Mouse (Mus musculus) retina, postnatal 1 day (tissue): ENCODE results near the gene Dlst.
"Not testable (repeated sequence)": the region's sequence is repeated elsewhere in the genome, so short reads cannot be mapped to it uniquely, and the experiment has no call there.

Experiments
- DNase-seq: peaks from one replicate; pipeline ENCODE4 v3.0.0-alpha.2; 2012

The Dlst gene

DNA sequence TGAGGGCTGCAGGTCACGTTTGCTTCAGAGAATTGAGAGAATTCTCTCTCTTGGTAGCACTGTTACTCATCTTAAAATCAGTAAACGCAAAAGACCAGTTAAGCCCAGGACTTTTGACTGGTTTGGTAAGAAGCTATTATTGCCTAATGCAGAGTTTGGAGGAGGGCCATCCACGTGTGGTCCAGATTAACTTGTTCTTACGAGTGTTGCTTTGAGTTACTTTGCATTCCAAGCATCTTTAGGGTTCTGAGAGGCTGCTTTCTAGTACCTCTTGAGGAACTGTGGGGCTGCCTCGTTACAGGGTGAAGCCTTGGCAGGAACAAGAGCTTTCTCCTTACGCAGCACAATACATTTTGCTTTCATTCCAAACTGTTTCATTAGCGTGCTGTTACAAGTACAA is 5.0 kb downstream of the Dlst start:
- DNase-seq = no peak

DNA sequence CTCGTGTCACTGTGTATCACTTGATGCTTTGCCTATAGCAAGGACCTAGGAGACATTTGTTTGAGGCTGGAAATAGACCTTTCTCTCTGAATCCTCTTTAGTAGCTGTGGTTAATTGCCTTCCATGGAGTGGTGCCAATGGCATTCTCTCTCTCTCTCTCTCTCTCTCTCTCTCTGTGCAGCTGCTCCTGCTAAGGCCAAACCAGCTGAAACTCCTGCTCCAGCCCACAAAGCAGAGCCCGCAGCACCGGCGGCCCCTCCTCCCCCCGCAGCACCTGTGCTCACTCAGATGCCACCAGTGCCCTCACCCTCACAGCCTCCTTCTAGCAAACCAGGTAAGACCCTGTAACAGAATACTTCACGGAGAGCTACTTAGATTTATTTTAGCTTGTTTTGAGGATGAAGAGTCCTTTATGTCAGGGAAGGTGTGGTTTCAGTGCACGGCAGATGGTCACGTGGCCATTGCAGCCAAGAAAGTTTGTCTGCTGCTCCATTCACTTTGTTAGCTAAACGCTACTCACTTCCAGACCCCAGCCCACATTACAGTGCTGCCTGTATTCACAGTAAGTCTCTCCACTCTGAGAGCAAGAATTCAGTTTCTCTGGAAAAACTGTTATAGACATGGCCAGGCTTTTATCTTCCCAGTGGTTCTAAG is 11.3 kb downstream of the Dlst start:
- DNase-seq = no peak

DNA sequence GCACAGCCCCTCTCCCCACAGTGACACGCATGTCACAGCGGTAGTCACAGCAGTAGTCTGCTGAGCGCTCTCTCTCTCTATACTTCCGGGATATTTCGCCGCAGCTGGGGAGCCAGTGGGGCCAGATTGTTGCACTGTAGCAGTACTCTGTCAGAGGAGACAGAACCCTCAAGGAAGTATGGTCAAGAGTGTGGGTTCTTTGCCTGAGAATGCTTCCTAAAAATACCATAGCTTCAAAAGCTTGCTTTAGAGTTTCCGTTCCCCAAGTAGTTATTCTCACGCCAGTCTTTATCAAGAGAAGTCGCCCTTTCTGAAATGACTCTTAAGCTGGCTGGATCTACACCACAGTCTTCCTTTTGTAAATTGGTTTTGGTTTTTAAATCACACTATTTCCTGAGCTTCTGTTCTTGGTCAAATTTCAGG is 12.5 kb downstream of the Dlst start:
- DNase-seq = no peak

DNA sequence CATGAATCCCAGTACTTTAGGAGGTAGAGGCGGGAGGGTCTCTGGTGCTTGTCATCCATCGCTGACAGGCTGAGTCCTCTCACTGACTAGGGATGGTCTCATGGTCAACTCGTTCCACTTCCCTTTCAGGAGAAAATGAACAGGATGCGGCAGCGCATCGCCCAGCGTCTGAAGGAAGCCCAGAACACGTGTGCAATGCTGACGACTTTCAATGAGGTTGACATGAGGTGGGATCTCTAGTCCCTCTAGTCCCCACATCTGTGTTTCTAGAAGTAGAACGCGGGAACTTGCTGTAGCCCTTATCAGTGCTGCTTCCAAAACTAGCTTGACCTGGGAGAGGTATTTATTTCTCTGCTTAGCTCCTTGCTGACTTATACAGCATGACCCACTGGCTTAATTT is 13.0 kb downstream of the Dlst start:
- no peak for DNase-seq

DNA sequence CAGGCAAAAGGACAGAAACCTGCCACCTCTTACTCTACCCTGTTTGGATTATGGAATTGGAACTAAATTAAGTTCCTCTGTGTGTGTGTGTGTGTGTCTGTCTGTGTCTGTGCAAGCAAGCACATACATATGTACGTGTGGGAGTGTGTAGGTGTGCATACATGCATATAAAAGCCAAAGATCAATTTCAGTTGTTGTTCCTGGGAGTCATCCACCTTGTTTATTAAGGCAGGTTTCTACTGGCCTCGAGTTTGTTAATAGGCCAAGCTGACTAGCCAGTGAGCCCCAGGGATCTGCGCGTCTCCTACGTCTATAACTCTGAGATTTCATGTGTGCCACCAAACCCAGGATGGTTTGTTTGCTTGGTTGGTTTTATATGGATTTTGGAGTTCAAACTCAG is 14.1 kb downstream of the Dlst start:
- no peak for DNase-seq

DNA sequence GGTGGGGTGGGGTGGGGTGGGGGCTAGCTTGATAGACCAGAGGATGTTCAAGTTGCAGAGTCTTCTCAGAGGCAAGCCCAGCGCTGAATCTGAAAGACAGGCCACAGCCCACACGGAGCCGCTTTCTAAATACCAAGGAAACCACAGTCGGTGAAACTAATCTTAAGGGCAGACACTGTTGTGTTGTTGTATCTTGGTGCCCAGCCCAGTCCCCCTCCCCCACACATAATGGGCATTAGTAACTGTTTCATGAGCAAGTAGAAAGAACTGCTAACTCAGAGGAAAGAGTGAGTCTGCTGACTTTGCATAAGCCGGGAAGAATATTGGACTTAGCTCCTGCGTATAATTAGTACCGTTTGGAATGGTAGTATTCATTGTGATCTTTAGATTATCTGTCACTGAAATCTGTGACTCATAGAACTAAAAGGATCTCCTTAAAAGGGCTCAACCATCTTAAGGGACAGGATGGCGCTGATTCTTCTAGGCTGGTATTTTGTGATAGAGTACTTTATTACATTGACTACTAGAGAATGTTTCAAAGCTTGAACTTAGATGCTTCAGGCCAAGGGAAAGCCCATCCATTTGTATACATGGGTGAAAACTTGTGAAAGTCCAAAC is 16.5 kb downstream of the Dlst start:
- DNase-seq = no peak

DNA sequence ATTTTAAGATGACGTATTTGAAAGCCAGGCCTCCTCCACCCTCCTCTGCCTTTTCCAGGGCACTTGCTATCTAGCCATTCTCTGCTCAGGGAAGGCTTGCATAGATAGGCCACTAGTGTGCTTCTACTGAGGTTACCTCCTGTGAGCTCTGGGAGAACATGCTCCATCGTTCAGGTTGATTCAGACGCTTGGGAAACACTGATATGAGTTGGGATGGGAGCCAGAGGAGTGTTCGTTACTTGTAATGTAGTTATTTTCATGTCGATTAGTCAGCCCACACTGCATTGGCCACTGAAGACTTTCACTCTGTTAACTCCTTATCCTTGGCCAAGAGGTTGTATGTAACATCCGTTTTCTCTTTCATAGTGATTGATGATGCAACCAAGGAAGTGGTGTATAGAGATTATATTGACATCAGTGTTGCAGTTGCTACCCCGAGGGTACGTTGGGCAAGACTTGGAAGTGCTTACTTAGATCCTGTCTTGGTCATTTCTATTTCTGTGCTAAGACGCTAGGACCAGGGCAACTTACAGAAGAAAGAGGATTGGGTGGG is 18.9 kb downstream of the Dlst start:
- DNase-seq = no peak

DNA sequence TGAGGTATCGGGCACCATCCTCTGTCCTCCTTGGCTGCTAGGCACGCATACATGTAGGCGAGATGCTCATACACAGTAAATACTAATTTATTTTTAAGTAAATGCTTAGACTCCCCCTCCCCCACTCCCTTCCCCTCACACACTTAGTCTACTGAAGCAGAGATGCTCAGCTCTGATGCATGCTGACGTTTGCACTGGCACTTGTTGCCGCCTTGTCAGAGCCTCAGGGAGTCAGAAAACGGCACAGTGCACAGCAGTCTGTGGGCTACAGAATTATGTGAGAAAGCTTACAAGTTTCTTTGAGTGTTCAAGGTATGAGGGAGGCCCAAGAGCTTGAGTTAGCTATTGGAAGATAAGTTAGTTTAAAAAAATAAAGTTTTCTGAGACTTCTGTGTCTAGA is 20.7 kb downstream of the Dlst start:
- DNase-seq = no peak

DNA sequence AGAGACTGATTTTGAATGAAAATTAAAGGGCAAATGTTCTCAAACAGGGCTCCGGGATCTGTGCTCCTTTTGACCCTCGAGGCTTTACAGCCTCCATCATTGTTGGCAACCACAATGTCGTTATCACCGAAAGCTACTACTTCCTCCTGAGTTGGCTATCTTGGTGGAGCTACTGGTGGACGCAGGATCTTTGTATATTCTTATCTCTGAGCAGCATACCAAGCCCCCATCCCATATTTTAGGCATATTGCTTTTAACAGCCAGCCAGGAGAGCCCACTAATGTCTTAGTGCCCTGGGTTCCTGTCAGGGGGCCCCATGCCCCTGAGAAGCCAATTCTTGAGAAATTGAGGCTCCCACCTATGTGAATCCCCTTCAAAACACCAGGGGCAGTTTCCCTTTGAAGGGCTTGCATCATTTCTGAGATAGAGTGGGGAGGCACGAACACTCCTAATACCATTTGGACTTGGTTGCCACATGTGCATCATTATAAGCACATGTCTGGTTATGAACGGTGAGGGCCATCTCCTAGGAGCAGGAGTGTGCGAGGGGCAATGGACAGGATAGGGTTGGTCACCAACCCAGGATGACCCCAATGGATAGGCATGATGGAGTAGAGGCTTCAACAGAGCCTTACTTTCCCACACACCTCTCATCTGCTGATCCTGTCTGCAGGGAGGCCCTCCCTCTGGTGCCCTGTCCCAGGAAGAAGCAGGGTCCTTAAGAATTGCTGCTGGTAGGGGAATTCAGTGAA is 23.6 kb downstream of the Dlst start:
- DNase-seq = no peak

DNA sequence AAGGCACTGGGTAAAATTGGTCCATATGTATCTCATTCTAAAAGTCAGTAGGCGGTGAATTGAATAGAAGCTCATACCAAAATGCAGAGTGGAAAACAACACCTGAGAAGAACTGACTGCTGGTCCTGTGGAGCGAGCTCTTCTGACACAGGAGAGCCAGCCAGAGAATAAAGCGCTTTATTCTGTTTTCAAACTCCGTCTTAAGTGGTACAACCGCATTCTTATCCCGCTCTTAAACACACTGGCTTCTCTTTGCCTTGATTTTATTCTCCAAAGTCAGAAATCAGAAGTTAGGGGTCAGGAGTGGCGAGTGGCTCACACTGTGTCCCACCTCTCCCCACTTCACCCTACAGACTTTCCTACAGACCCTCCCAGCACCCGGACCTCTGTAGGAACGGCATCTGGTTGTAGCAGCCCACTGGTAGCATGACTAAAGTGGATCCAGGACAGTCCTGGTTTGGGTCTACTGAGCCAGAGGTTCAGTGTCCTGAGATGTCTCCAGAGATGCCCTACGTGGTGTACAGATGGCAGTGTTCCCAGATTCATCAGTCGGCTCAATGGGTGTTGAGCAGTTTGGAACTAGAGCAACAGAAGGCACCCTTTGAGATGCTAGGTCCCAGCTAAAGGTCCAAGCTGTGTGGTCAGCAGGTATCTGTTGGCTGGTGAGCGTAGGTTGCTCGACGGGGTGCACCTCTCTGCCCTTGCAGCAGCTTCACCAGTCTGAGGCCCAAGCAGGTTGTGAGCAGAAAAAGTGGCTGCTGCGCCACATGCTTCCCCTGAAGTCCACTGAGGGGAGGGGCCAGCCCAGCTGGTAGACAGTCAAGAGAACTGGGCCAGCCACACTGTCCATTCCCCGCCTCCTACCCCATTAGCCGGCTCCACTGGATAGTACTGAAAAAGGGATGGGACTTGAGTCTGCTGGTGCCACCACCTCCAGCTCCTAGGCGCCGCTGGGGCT is 25.2 kb downstream of the Dlst start:
- peak; percentile 43 for DNase-seq

DNA sequence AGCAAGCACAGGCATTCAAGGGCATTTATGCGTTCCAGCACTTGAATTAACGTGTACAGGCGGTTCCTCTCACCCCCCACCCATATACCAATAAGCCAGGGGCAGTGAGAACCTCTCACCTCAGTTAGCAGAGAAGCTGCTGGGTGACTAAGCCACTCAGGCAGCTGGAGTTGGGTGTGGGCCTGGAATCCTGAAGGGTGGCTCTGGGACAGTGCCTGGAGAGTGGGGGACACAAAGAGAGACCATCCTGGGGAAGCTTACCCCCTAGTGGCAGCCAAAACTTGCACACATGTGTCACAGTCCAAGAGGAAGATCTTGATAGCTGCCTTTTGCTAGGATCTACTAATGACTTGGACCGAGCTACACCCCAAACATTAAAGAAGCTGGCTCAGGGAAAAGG is 26.0 kb downstream of the Dlst start:
- DNase-seq = no peak

DNA sequence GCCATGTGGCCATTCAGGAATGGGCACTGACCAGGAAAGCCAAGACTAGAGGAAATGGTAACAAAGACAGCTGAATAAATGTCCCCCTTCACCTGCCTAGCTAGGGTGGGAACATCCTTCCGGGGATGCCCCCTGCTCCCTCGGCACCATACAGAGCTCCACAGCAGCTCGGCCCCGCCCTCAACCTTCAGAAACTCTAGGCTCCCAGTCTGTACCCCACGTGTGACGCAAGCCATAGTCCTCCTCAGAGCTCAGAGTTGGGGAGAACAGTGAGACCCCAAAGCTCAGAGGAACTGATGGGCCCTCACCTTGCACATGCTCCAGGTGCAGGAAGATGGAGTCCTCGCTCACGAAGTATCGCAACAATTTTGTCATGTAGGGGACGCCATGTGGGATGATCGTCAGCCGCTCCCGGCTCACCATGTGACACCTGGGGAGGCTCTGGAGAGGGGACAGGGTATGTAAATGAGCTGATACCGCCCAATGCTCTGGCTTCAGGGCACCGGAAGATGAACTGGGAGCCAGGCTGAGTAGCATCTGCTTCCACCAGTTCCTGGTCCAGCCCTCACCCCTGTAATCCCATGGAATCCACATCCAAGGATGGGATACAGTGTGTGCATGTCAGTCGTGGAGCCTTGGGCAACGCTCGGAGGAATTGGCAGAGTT is 29.5 kb downstream of the Dlst start:
- no peak for DNase-seq

DNA sequence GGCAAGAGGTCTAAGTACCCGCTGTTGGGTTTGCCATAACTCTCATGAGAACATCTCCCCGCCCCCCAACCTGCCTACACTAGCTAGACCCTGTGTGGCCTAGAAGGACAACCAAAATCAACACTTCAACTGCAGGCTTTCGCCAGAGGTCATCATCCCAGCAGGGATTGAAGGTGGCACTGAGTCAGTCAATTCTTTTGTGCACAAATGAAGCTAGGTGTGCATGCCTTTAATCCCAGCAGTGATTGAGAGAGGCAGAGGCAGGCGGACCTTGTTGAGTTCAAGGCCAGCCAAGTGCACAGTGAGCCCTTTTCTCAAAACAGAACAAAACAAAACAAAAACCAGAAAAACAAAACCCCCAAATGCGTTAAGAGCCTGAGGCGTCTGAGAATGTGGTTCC is 30.5 kb downstream of the Dlst start:
- DNase-seq = no peak

DNA sequence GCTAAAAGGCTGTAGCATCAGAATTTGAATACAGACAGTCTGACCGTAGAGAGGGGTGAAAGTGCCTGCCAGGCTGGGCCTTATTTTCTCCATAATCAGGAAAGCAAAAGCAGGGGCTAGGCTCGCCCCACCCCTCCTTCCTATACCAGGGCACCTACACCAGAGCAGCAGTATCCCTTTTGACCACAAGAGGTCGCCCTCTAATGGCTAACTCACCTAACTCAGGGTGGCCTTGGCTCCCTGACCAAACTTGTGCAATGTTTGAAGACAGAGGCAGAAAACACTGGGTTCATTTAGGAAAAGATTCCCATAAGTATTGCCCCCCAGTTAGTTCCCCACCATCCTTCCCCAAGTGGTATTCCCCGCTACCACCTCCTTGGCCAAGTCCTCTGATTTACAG is 32.2 kb downstream of the Dlst start:
- peak; percentile 87 for DNase-seq

DNA sequence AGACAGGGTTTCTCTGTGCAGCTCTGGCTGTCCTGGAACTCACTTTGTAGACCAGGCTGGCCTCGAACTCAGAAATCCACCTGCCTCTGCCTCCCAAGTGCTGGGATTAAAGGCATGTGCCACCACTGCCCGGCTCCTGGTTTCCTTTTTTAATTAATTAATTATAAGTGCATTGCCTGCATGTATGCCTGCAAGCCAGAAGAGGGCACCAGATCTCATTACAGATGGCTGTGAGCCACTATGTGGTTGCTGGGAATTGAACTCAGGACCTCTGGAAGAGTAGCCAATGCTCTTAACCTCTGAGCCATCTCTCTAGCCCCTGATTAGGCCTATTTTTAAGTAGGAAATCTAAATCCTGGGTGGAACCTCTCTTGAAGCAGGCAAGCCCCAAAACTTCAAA is 33.6 kb downstream of the Dlst start:
- DNase-seq = not testable (repeated sequence)

DNA sequence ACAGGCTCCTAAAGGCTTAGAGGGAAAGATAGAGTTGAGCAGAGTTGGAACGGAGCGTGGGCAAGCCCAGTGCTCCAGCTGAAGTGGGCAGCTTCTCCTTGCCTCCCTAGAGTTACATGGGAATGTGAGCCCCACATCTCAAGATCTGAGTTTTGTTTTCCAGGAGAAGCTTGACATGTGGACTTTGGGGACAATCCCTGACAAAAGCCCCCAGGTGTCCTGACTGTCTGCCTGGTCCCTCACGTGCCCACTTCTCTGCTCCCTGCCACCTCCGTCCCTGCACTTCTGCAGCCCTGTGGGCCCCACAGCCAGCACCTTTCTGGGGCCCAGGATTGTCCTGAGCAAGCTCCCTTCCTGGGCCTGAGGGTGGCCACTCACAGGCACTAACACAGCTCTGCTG is 34.2 kb downstream of the Dlst start:
- no peak for DNase-seq

DNA sequence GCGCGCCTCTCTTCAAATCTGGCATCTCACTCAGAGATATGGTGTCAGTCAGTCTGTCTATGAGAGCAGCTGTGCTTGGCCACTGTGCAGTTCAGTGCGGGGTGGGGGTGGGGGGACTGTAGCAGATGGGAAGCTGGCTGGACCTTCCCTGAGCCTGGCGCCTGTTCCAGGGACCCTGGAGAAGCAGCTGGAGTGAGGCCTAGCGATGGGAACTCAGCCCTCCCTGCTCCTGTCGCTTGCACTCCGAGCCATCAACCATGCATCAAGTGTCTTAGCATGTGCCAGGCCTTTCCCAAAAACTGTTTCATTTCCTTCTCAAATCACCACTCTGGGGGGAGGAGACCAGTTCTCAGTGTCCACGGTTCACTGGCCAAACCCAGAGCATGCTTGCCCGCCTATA is 35.0 kb downstream of the Dlst start:
- DNase-seq = peak; percentile 44

DNA sequence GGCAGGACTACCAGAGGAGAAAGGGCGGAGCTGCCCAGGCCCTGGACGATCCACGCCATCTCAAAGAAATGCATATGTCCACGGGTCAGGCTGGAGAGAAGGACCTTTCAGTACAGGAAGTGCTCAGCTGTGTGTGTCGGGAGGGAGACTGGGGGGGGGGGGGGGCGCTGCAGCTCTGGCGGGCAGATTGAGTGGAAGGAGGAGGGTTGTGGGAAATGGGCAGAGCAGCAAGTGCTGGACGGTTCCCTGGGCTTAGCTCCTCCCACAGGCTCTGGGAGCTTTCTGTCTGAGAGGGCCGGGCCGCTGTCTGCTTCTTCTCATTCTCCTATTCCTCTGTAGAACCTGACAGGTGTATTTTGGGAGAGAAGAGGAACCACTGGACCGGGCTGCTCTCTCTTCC is 35.7 kb downstream of the Dlst start:
- peak; percentile 43 for DNase-seq

DNA sequence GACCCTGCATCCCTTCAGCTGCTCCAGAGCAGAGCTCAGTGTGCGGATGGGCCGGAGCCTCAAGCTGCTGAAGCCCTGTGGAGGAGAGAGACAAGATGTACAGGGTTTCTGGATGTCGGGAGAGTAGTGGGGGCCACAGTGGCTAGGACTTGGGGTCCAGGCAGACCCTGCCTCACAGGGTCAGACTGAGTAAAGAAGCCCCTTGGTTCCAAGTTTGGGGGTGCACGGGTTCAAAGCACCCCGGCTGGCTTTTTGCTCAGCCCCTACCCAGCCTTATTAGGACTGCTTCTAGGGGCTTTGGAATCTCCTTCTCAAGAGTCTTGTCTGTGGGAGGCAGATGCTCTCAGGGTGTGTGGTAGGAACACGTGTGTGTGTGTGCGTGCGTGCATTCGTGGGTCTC is 36.2 kb downstream of the Dlst start:
- no peak for DNase-seq

DNA sequence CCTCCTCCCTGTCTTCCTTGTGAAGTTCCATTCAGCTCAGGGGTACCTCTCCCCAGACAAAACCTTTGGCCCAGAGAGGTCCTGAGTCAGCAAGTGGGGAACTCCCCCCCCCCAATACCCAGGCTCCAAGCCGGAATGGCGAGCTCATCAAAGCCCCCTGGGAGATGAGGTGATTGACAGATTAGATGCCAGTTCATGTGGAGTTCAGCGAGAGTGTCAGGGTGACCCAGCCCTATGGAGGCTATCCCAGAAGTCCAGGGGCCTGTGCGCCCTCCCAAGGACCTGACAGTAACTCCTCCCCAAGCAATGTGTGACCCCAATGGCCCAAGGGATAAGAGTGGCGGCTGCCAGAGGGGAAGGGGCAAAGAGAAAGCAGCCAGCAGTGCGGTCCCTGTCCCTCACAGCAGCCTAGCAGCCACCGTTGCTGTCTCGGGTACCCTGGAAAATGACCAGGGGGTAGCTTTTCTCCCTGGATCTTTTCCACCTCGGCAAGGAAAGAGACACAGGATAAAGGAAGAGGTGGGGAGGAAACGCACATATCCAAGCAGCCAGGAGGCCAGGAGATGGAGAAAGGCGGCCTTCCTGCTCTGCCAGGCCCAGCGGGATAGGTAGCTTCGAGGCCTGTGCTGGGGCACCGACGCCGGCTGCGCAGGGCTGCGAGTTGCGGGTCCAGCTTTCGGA is 39.8 kb downstream of the Dlst start:
- DNase-seq = peak; percentile 57

DNA sequence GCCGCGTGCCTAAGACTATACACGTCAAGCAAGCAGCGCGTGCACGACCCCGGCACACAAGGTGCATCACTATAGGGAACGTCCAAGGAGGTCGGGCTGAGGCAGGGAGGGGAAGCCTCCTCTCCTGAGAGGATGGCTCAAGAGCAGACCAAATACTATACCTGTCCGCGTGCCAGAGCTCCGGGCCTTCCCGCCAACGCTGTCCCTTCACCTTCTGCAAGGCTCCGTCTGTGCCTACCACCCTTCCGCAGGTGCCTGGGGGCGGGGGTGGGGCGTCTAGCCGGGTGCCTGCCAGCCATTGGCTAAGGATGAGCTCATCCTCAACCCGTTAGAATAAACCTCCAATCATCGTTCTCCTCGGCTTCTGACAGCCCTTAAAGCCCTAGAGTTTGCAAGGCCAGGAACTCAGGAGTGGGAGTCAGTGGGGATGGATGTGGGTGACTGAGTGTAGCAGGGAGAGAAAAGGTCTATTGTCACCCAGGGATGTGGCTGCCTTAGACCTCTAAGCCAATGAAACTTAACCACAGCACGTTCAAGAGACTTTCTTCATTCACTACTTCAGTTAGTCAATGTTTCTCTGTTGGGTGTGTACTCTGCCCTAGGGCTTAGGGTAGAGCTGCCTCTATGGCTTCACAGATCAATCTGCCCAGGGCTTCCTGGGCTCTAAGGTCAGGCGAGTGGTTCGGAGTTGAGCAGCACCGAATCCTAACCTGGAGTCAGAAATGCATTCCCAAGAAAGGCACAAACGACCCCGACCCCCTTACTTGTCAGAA is 40.6 kb downstream of the Dlst start, which contains the start of gene Rps6kl1:
TSS of gene Rps6kl1 (minus strand) at position 263 of the 773 bp plus-strand sequence.
- peak; percentile 85 for DNase-seq
